In genomic region chr13:71457550-71457949, GRCm38 (mm10) we compare ENCODE assay signal across 9 mouse cellular contexts.
"Had no signal": no experiment of that assay in that cellular context is flagged by ENCODE, and none has a peak within 500 bp of the region (broad histone marks: within the 10 kb centered on the region; RNA-seq: fewer than 3 reads in every experiment).

No protein-coding gene starts in this region.

- H3K9ac ChIP-seq: liver, embryonic 13.5 days; liver, postnatal 0 days; lung, embryonic 15.5 days had no signal

- H3K4me1 ChIP-seq: liver, embryonic 13.5 days had no signal

- H3K36me3 ChIP-seq: liver, embryonic 13.5 days; lung, embryonic 15.5 days had no signal

- H3K27ac ChIP-seq: liver, embryonic 13.5 days; lung, embryonic 15.5 days; stomach, postnatal 0 days had no signal

- ATAC-seq: inflammation-experienced regulatory T-cells, adult 6 months; intestine, postnatal 0 days; liver, postnatal 0 days had no signal

- H3K9me3 ChIP-seq: liver, embryonic 13.5 days; lung, embryonic 15.5 days had no signal

- H3K4me3 ChIP-seq: liver, embryonic 13.5 days; lung, embryonic 15.5 days had no signal

- DNase-seq: left cerebral cortex, postnatal 4 days; liver; liver, embryonic 13.5 days; liver, postnatal 0 days; thymus, postnatal 4 days had no signal

- H3K4me2 ChIP-seq: liver, embryonic 13.5 days; lung, embryonic 15.5 days had no signal
